Mouse (Mus musculus) midbrain, embryonic 14.5 days (tissue): ENCODE data around the gene E130116L18Rik. TPM values are rescaled to one million over a fixed set of nuclear protein-coding genes. Genes with fewer than 3 reads are reported as not detected.
"Not testable (repeated sequence)": the region's sequence is repeated elsewhere in the genome, so short reads cannot be mapped to it uniquely, and the experiment has no call there.

Source experiments
- ATAC-seq: fragments of 200-750 bp; cut with Nextera tagmentation; 2 replicates; pipeline ENCODE4 v1.8.0; 2017; ENCODE audit warnings: moderate number of reproducible peaks, moderate library complexity; ENCODE audit not compliant: low FRiP score, low TSS enrichment
- DNase-seq: peaks from one replicate; pipeline ENCODE4 v3.0.0-alpha.2; 2015
- H3K27ac ChIP-seq: fragments of 300-500 bp; sonication (generic); replicated peaks from 2 replicates; pipeline ENCODE4 v1.5.1; 2014; ENCODE audit warnings: mild to moderate bottlenecking, low read depth, low read length, moderate library complexity
- H3K27me3 ChIP-seq: fragments of 300-500 bp; sonication (generic); 2 replicates; pipeline ENCODE4 v1.6.1; 2014; ENCODE audit warnings: low read length, control low read depth, mixed read lengths; ENCODE audit not compliant: control insufficient read depth, insufficient read depth
- H3K36me3 ChIP-seq: fragments of 300-500 bp; sonication (generic); 2 replicates; pipeline ENCODE4 v1.6.1; 2014; ENCODE audit warnings: low read length, control low read depth; ENCODE audit not compliant: control insufficient read depth, insufficient read depth
- H3K4me1 ChIP-seq: fragments of 300-500 bp; sonication (generic); 2 replicates; pipeline ENCODE4 v1.6.1; 2014; ENCODE audit warnings: mild to moderate bottlenecking, antibody characterized with exemption, low read length, control low read depth; ENCODE audit not compliant: control insufficient read depth, insufficient read depth
- H3K4me2 ChIP-seq: fragments of 300-500 bp; sonication (generic); 2 replicates; pipeline ENCODE4 v1.6.1; 2014; ENCODE audit warnings: mild to moderate bottlenecking, low read length, moderate library complexity
- H3K4me3 ChIP-seq: fragments of 300-500 bp; sonication (generic); replicated peaks from 2 replicates; pipeline ENCODE4 v1.5.1; 2014; ENCODE audit warnings: low read depth, low read length
- H3K9ac ChIP-seq: fragments of 300-500 bp; sonication (generic); replicated peaks from 2 replicates; pipeline ENCODE4 v1.6.1; 2014; ENCODE audit warnings: mild to moderate bottlenecking, low read length, moderate library complexity
- H3K9me3 ChIP-seq: fragments of 300-500 bp; sonication (generic); 2 replicates; pipeline ENCODE4 v1.6.1; 2016; ENCODE audit warnings: low read length, control low read depth, mixed read lengths; ENCODE audit not compliant: control insufficient read depth
- WGBS: fragments of 180-500 bp; shearing (Covaris S2); extraction: QIAGEN DNeasy Blood & Tissue Kit; methylation state at CpG from one replicate; pipeline ENCODE4 v1.1.7; 2014; 5-methylcytosine and 5-hydroxymethylcytosine counted together
- polyA plus RNA-seq: library from polyadenylated mRNA; unstranded; fragments of >200 nt; fragmentation: Nextera tagmentation; extraction: Ambion mirVana; gene quantifications from 2 replicates; pipeline ENCODE4 v1.2.1, GENCODE M21; 2014

E130116L18Rik gene
- polyA plus RNA-seq, 1 experiment from 2014 or later: not detected

DNA sequence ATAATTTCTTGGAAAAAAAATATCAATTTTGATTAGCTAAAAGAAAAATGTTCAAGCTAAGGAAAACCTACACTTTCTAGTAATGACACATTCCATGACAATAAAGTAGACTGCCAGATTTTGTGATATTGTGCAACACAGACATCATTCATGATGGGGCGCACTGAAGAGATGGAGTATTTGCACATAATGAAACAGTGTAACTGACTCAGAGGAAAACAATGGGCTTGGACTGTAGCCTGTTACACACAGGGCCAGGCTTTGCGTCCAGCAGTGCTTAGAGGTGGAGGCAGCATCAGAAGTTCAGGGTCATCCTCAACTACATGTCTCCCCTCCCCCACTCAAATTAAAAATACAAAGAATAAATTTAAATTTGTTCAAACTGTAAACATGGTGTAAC lies 32.4 kb downstream of the E130116L18Rik start:
- Histone ChIP-seq H3K9ac (no peak overlapping the region), H3K27me3 (no peaks in the 10 kb centered on the region), H3K4me3 (no peak overlapping the region), H3K4me1 (no peaks in the 10 kb centered on the region), H3K27ac (no peak overlapping the region), H3K36me3 (no peaks in the 10 kb centered on the region), H3K4me2 (no peak overlapping the region), H3K9me3 (no peaks in the 10 kb centered on the region)
- ATAC-seq: no peak
- WGBS: 82% methylated on average over 2 of the region's 2 CpGs
- no peak for DNase-seq

GRCm38 (mm10) chr5:25188802-25189201 lies 34.2 kb downstream of the E130116L18Rik start:
- Histone ChIP-seq H3K27ac (no peak overlapping the region), H3K9me3 (no peaks in the 10 kb centered on the region), H3K4me1 (no peaks in the 10 kb centered on the region), H3K4me2 (no peak overlapping the region), H3K27me3 (no peaks in the 10 kb centered on the region), H3K4me3 (no peak overlapping the region), H3K36me3 (no peaks in the 10 kb centered on the region), H3K9ac (no peak overlapping the region)
- ATAC-seq: no peak
- peak; percentile 19 for DNase-seq
- 39% methylated on average over 1 of the region's 1 CpGs for whole genome bisulfite sequencing

DNA sequence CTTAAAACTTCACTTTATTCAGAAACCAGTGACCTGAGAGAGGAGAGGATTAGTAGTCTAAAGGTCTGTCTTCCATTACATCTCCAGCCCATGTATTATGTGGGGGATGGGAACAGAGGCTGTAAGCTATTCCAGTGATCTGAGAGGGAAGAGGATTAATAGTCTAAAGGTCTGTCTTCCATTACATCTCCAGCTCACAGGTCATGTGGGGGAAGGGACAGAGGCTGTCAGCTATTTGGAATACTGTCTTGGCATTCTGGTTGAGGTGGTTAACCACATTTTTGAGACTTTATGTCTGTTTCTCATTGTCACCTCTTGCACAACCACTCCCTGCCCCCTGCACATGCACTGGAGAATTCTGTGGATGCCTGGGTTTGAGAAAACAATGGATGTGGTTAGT lies 35.2 kb downstream of the E130116L18Rik start:
- ATAC-seq: no peak
- H3K36me3 ChIP-seq: no peaks in the 10 kb centered on the region

GRCm38 (mm10) chr5:25184594-25184993 lies 38.4 kb downstream of the E130116L18Rik start:
- H3K9ac ChIP-seq: no peak overlapping the region
- 55% methylated on average over 2 of the region's 2 CpGs for WGBS
- H3K27ac ChIP-seq: no peak overlapping the region
- DNase-seq (no peak), ATAC-seq (no peak)
- H3K4me2 ChIP-seq: no peak overlapping the region
- H3K27me3 ChIP-seq: no peaks in the 10 kb centered on the region
- no peaks in the 10 kb centered on the region for H3K4me1 ChIP-seq
- no peak overlapping the region for H3K4me3 ChIP-seq
- H3K9me3 ChIP-seq: no peaks in the 10 kb centered on the region
- H3K36me3 ChIP-seq: no peaks in the 10 kb centered on the region

More for the DNA sequence above, 35.2 kb downstream of the E130116L18Rik start:
- Histone ChIP-seq H3K9me3 (no peaks in the 10 kb centered on the region), H3K9ac (no peak overlapping the region), H3K4me1 (no peaks in the 10 kb centered on the region), H3K27ac (no peak overlapping the region), H3K27me3 (no peaks in the 10 kb centered on the region), H3K4me3 (no peak overlapping the region), H3K4me2 (no peak overlapping the region)
- DNase-seq: no peak

DNA sequence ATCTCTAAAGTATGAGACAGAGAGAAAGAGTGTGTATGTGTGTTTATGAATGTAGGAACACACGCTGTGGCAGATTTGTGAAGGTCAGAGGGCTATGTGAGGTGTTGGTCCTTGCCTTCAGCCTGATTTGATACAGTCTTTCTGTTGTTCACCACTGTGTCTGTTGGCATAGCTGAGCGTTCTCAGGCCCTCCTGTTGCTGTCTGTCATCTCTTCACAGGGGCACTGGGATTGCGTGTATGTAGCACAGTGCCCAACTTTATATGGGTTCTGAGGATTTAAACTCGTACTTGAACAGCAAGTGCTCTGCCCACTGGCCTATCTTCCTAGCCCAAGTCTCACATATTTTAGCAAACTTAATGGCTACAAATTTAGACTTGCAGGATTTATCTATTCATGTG lies 39.4 kb downstream of the E130116L18Rik start:
- Histone ChIP-seq H3K27me3 (no peaks in the 10 kb centered on the region), H3K27ac (no peak overlapping the region), H3K9ac (no peak overlapping the region), H3K4me3 (no peak overlapping the region), H3K36me3 (no peaks in the 10 kb centered on the region), H3K4me2 (no peak overlapping the region), H3K9me3 (no peaks in the 10 kb centered on the region), H3K4me1 (no peaks in the 10 kb centered on the region)
- WGBS: 82% methylated on average over 4 of the region's 4 CpGs
- ATAC-seq (no peak), DNase-seq (no peak)

- ATAC-seq: no peak
- no peaks in the 10 kb centered on the region for H3K4me1 ChIP-seq
- H3K27ac ChIP-seq: no peak within 1 kb of the TSS
- H3K9me3 ChIP-seq: no peaks in the 10 kb centered on the region
- H3K27me3 ChIP-seq: no peaks in the 10 kb centered on the region
- no peak for DNase-seq
- H3K36me3 ChIP-seq: no peaks in the 10 kb centered on the region
- H3K4me3 ChIP-seq: no peak within 1 kb of the TSS
- no peak within 1 kb of the TSS for H3K4me2 ChIP-seq
- 91% methylated on average over 1 of the region's 1 CpGs for WGBS
- no peak within 1 kb of the TSS for H3K9ac ChIP-seq
Measured at GRCm38 (mm10) chr5:25181004-25181531, 41.9 kb downstream of the E130116L18Rik start, which contains the start of gene Galntl5. TSS of gene Galntl5 (plus strand) at chr5:25181460.

- no peak overlapping the region for H3K9ac ChIP-seq
- ATAC-seq (no peak), DNase-seq (no peak)
- no peak overlapping the region for H3K4me3 ChIP-seq
- no peaks in the 10 kb centered on the region for H3K36me3 ChIP-seq
- H3K27ac ChIP-seq: no peak overlapping the region
- no peak overlapping the region for H3K4me2 ChIP-seq
- no peaks in the 10 kb centered on the region for H3K27me3 ChIP-seq
- WGBS: 91% methylated on average over 3 of the region's 3 CpGs
- H3K9me3 ChIP-seq: no peaks in the 10 kb centered on the region
- H3K4me1 ChIP-seq: no peaks in the 10 kb centered on the region
Measured at GRCm38 (mm10) chr5:25179936-25180488, 42.9 kb downstream of the E130116L18Rik start.

- no peak overlapping the region for H3K4me2 ChIP-seq
- ATAC-seq (no peak), DNase-seq (no peak)
- no peak overlapping the region for H3K4me3 ChIP-seq
- no peaks in the 10 kb centered on the region for H3K4me1 ChIP-seq
- H3K9me3 ChIP-seq: no peaks in the 10 kb centered on the region
- H3K9ac ChIP-seq: no peak overlapping the region
- no peaks in the 10 kb centered on the region for H3K36me3 ChIP-seq
- H3K27ac ChIP-seq: no peak overlapping the region
- 95% methylated on average over 4 of the region's 4 CpGs for WGBS
- no peaks in the 10 kb centered on the region for H3K27me3 ChIP-seq
Measured at GRCm38 (mm10) chr5:25179284-25179683, 43.7 kb downstream of the E130116L18Rik start.

DNA sequence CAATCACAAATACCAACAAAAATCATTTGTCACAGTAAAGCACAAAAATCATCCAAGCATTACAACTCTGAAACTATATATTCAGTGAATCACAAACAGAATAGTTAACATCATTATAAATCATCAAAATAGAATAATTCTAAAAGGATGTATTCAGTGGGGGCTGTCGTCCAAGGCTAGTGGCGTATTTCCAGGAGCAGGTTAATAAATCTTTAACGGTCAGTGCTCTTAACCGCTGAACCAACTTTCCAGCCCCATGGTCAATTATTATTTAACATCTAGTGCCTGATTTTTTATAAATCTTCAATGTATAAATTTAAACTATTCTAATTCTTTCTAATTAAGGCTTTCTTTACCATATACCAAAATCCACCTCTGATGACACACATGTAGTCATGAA lies 44.4 kb downstream of the E130116L18Rik start:
- 95% methylated on average over 4 of the region's 4 CpGs for WGBS
- not testable (repeated sequence) for ATAC-seq, H3K4me1 ChIP-seq

More for the DNA sequence above, 44.4 kb downstream of the E130116L18Rik start:
- DNase-seq, H3K4me2 ChIP-seq, H3K9ac ChIP-seq, H3K9me3 ChIP-seq, H3K27me3 ChIP-seq, H3K36me3 ChIP-seq, H3K27ac ChIP-seq, H3K4me3 ChIP-seq: not testable (repeated sequence)
